Mouse (Mus musculus): Measurements from ENCODE around the gene Slc28a3. TPM values are rescaled to one million over a fixed set of nuclear protein-coding genes. Genes with fewer than 3 reads are reported as not detected.

Gene Slc28a3
- polyA plus RNA-seq, 1 experiment = 0.07 TPM

- Histone ChIP-seq H3K4me1 (no peaks in the 10 kb centered on the region), H3K9me3 (peaks cover 13% of the 10 kb centered on the region), H3K36me3 (replicated peaks; ENCODE audit: low read length) (no peaks in the 10 kb centered on the region), H3K27me3 (replicated peaks) (peaks cover 11% of the 10 kb centered on the region), H3K4me3 (replicated peaks) (no peak overlapping the region)
- no peak for TF ChIP-seq GATA1 (IDR thresholded peaks at IDR 0.05; ENCODE audit: borderline replicate concordance, low read length)
- no peak for TF ChIP-seq FLI1 (IDR thresholded peaks at IDR 0.05; ENCODE audit: low read length)
These were observed 76.3 kb downstream of the Slc28a3 start for GRCm38 (mm10) chr13:58534216-58534841.

GRCm38 (mm10) chr13:58524581-58524980 is 86.1 kb downstream of the Slc28a3 start:
- H3K9me3 ChIP-seq = peaks cover 19% of the 10 kb centered on the region; the same call in 1 of the 2 replicates
- no peak overlapping the region for H3K4me3 ChIP-seq (replicated peaks)
- no peaks in the 10 kb centered on the region for H3K36me3 ChIP-seq (replicated peaks; ENCODE audit: low read length)
- H3K4me1 ChIP-seq = 0 out of 2 replicates have a peak, but pooled peaks cover 3% of the 10 kb centered on the region
- no peak for TF ChIP-seq GATA1 (IDR thresholded peaks at IDR 0.05; ENCODE audit: borderline replicate concordance, low read length)
- H3K27me3 ChIP-seq (replicated peaks) = peaks cover 35% of the 10 kb centered on the region

GRCm38 (mm10) chr13:58523761-58524117 is 86.9 kb downstream of the Slc28a3 start:
- H3K4me1 ChIP-seq = 0 out of 2 replicates have a peak, but pooled peaks cover 3% of the 10 kb centered on the region
- no peak overlapping the region for H3K4me3 ChIP-seq (replicated peaks)
- peaks cover 19% of the 10 kb centered on the region; the same call in 1 of the 2 replicates for H3K9me3 ChIP-seq
- H3K36me3 ChIP-seq (replicated peaks; ENCODE audit: low read length) = no peaks in the 10 kb centered on the region
- TF ChIP-seq GATA1 (IDR thresholded peaks at IDR 0.05; ENCODE audit: borderline replicate concordance, low read length) (no peak), FLI1 (IDR thresholded peaks at IDR 0.05; ENCODE audit: low read length) (no peak)
- peaks cover 35% of the 10 kb centered on the region for H3K27me3 ChIP-seq (replicated peaks)

- TF ChIP-seq FLI1 (IDR thresholded peaks at IDR 0.05; ENCODE audit: low read length) (no peak), GATA1 (IDR thresholded peaks at IDR 0.05; ENCODE audit: borderline replicate concordance, low read length) (no peak)
- Histone ChIP-seq H3K4me3 (replicated peaks) (no peak overlapping the region), H3K9me3 (peaks cover 19% of the 10 kb centered on the region; the same call in 1 of the 2 replicates), H3K36me3 (replicated peaks; ENCODE audit: low read length) (no peaks in the 10 kb centered on the region), H3K27me3 (replicated peaks) (peaks cover 38% of the 10 kb centered on the region), H3K4me1 (0 out of 2 replicates have a peak, but pooled peaks cover 3% of the 10 kb centered on the region)
These were observed 87.5 kb downstream of the Slc28a3 start for GRCm38 (mm10) chr13:58523011-58523760.

- peaks cover 37% of the 10 kb centered on the region for H3K27me3 ChIP-seq (replicated peaks)
- H3K9me3 ChIP-seq = peaks cover 20% of the 10 kb centered on the region
- H3K4me1 ChIP-seq = 0 out of 2 replicates have a peak, but pooled peaks cover 3% of the 10 kb centered on the region
- no peak for TF ChIP-seq FLI1 (IDR thresholded peaks at IDR 0.05; ENCODE audit: low read length)
- TF ChIP-seq GATA1 (IDR thresholded peaks at IDR 0.05; ENCODE audit: borderline replicate concordance, low read length) = no peak
- H3K36me3 ChIP-seq (replicated peaks; ENCODE audit: low read length) = no peaks in the 10 kb centered on the region
- no peak overlapping the region for H3K4me3 ChIP-seq (replicated peaks)
These were observed 89.2 kb downstream of the Slc28a3 start for GRCm38 (mm10) chr13:58521331-58522030.

GRCm38 (mm10) chr13:58520580-58521330 is 89.9 kb downstream of the Slc28a3 start:
- H3K9me3 ChIP-seq = peaks cover 24% of the 10 kb centered on the region
- H3K4me3 ChIP-seq (replicated peaks) = no peak overlapping the region
- H3K27me3 ChIP-seq (replicated peaks) = peaks cover 35% of the 10 kb centered on the region
- TF ChIP-seq FLI1 (IDR thresholded peaks at IDR 0.05; ENCODE audit: low read length) = no peak
- TF ChIP-seq GATA1 (IDR thresholded peaks at IDR 0.05; ENCODE audit: borderline replicate concordance, low read length) = no peak
- 0 out of 2 replicates have a peak, but pooled peaks cover 3% of the 10 kb centered on the region for H3K4me1 ChIP-seq
- no peaks in the 10 kb centered on the region for H3K36me3 ChIP-seq (replicated peaks; ENCODE audit: low read length)

GRCm38 (mm10) chr13:58520028-58520427 is 90.6 kb downstream of the Slc28a3 start:
- TF ChIP-seq FLI1 (IDR thresholded peaks at IDR 0.05; ENCODE audit: low read length) = no peak
- peaks cover 35% of the 10 kb centered on the region for H3K27me3 ChIP-seq (replicated peaks)
- peaks cover 23% of the 10 kb centered on the region for H3K9me3 ChIP-seq
- no peak overlapping the region for H3K4me3 ChIP-seq (replicated peaks)
- H3K36me3 ChIP-seq (replicated peaks; ENCODE audit: low read length) = no peaks in the 10 kb centered on the region
- H3K4me1 ChIP-seq = 0 out of 2 replicates have a peak, but pooled peaks cover 3% of the 10 kb centered on the region

- no peak overlapping the region for H3K4me3 ChIP-seq (replicated peaks)
- TF ChIP-seq GATA1 (IDR thresholded peaks at IDR 0.05; ENCODE audit: borderline replicate concordance, low read length) (no peak), FLI1 (IDR thresholded peaks at IDR 0.05; ENCODE audit: low read length) (no peak)
- H3K36me3 ChIP-seq (replicated peaks; ENCODE audit: low read length) = no peaks in the 10 kb centered on the region
- 0 out of 2 replicates have a peak, but pooled peaks cover 3% of the 10 kb centered on the region for H3K4me1 ChIP-seq
- peaks cover 8% of the 10 kb centered on the region for H3K27me3 ChIP-seq (replicated peaks)
- H3K9me3 ChIP-seq = peaks cover 5% of the 10 kb centered on the region
These were observed 94.4 kb downstream of the Slc28a3 start for GRCm38 (mm10) chr13:58516277-58516676.

GRCm38 (mm10) chr13:58515635-58516034 is 95.0 kb downstream of the Slc28a3 start:
- no peak overlapping the region for H3K4me3 ChIP-seq (replicated peaks)
- TF ChIP-seq FLI1 (IDR thresholded peaks at IDR 0.05; ENCODE audit: low read length) = no peak
- TF ChIP-seq GATA1 (IDR thresholded peaks at IDR 0.05; ENCODE audit: borderline replicate concordance, low read length) = no peak
- H3K36me3 ChIP-seq (replicated peaks; ENCODE audit: low read length) = no peaks in the 10 kb centered on the region
- H3K9me3 ChIP-seq = peaks cover 5% of the 10 kb centered on the region
- H3K27me3 ChIP-seq (replicated peaks) = peaks cover 6% of the 10 kb centered on the region
- H3K4me1 ChIP-seq = 0 out of 2 replicates have a peak, but pooled peaks cover 3% of the 10 kb centered on the region

All from megakaryocyte, embryonic 14.5 days (primary cell).